In genomic region chr15:85889235-85889634, GRCm38 (mm10) we compare ENCODE assay signal across 23 mouse cellular contexts. TPM values are rescaled to one million over a fixed set of nuclear protein-coding genes. Genes with fewer than 3 reads are reported as not detected.
DNase-seq lines count a peak whose midpoint lies in the region; ATAC-seq and TF ChIP-seq lines count a peak whose summit lies in the region.
"Had no signal": no experiment of that assay in that cellular context is flagged by ENCODE, and none has a peak within 500 bp of the region (broad histone marks: within the 10 kb centered on the region; RNA-seq: fewer than 3 reads in every experiment).

No protein-coding gene starts in this region.

- H3K27ac ChIP-seq in MEL (ENCODE audit: control insufficient read depth, low read depth, low read length) = no peak overlapping the region
- no peak overlapping the region for H3K27ac ChIP-seq in hindbrain, postnatal 0 days
- H3K27ac ChIP-seq in forebrain, embryonic 15.5 days (replicated peaks) = no peak overlapping the region
- no peak overlapping the region for H3K27ac ChIP-seq in gastrocnemius, adult 2 months

- no peaks in the 10 kb centered on the region; a peak in 2 of 4 replicates for H3K36me3 ChIP-seq in MEL (ENCODE audit: control insufficient read depth in 1 of 2, insufficient read depth in 2 of 2, low read length in 2 of 2)
- peaks cover 24% of the 10 kb centered on the region for H3K36me3 ChIP-seq in hindbrain, postnatal 0 days (ENCODE audit: insufficient read depth, low read length)
- peaks cover 45% of the 10 kb centered on the region for H3K36me3 ChIP-seq in forebrain, embryonic 15.5 days

- H3K4me1 ChIP-seq in MEL (ENCODE audit: control insufficient read depth in 1 of 2, insufficient read depth in 2 of 2, low read length in 2 of 2) = no peaks in the 10 kb centered on the region
- no peaks in the 10 kb centered on the region for H3K4me1 ChIP-seq in hindbrain, postnatal 0 days (ENCODE audit: insufficient read depth, low read length)
- peaks cover 19% of the 10 kb centered on the region for H3K4me1 ChIP-seq in forebrain, embryonic 15.5 days

- H3K9me3 ChIP-seq in MEL (replicated peaks; ENCODE audit: insufficient read depth, low read length) = no peaks in the 10 kb centered on the region
- no peaks in the 10 kb centered on the region for H3K9me3 ChIP-seq in hindbrain, postnatal 0 days (ENCODE audit: low read length)
- H3K9me3 ChIP-seq in forebrain, embryonic 15.5 days = no peaks in the 10 kb centered on the region
- H3K9me3 ChIP-seq: G1E had no signal

- TF ChIP-seq EP300 in MEL (IDR thresholded peaks at IDR 0.05; ENCODE audit: low read depth in 1 of 2, low read length in 2 of 2) = no peak

- no peak overlapping the region for H3K9ac ChIP-seq in MEL (ENCODE audit: control insufficient read depth, low read depth, low read length, poor library complexity, severe bottlenecking)
- no peak overlapping the region for H3K9ac ChIP-seq in hindbrain, postnatal 0 days (replicated peaks; ENCODE audit: low read length)
- H3K9ac ChIP-seq in forebrain, embryonic 15.5 days (replicated peaks) = no peak overlapping the region

- TF ChIP-seq CTCF in MEL (IDR thresholded peaks at IDR 0.05 in 2 of 3, conservative IDR thresholded peaks at IDR 0.05 in 1 of 3; ENCODE audit: control insufficient read depth in 1 of 3, insufficient read depth in 1 of 3, low read depth in 2 of 3, low read length in 3 of 3, poor library complexity in 1 of 3, severe bottlenecking in 1 of 3) = no peak
- TF ChIP-seq CTCF in hindbrain, postnatal 0 days (IDR thresholded peaks at IDR 0.05; ENCODE audit: low read depth) = no peak
- TF ChIP-seq CTCF in gastrocnemius, adult 2 months (IDR thresholded peaks at IDR 0.05) = no peak

- no peaks in the 10 kb centered on the region for H3K79me2 ChIP-seq in MEL (ENCODE audit: control insufficient read depth, insufficient read depth, low read length, poor library complexity)

- H3K27me3 ChIP-seq in MEL (ENCODE audit: control insufficient read depth in 1 of 2, insufficient read depth in 2 of 2, low read length in 2 of 2) = no peaks in the 10 kb centered on the region
- H3K27me3 ChIP-seq in hindbrain, postnatal 0 days (ENCODE audit: insufficient read depth, low read length) = no peaks in the 10 kb centered on the region
- no peaks in the 10 kb centered on the region for H3K27me3 ChIP-seq in forebrain, embryonic 15.5 days
- H3K27me3 ChIP-seq: CH12.LX, Patski had no signal

- no peak overlapping the region for H3K4me2 ChIP-seq in hindbrain, postnatal 0 days (ENCODE audit: low read depth, low read length)
- H3K4me2 ChIP-seq in forebrain, embryonic 15.5 days (replicated peaks) = no peak overlapping the region

- ATAC-seq in common myeloid progenitor, adult 5-6 weeks (replicated peaks; ENCODE audit: low read depth, poor library complexity, severe bottlenecking) = peak; percentile 32; the same call in 1 of the 2 replicates
- ATAC-seq in megakaryocyte progenitor cell, adult 5-6 weeks (replicated peaks; ENCODE audit: poor library complexity) = peak; percentile 55
- ATAC-seq in megakaryocyte-erythroid progenitor cell, adult 5-6 weeks (replicated peaks; ENCODE audit: low FRiP score, low TSS enrichment, poor library complexity, severe bottlenecking) = 0 out of 2 replicates have a peak, but pooled peaks have one; percentile 51
- no peak for ATAC-seq in hindbrain, postnatal 0 days
- ATAC-seq in forebrain, embryonic 15.5 days (replicated peaks) = no peak
- ATAC-seq: activated CD4-positive, CD25-positive, alpha-beta regulatory T cell, adult 4 months; CD4-positive, CD25-positive, alpha-beta regulatory T cell, adult 4 months; Patski had no signal

- intact Hi-C loops in gastrocnemius, adult 2 months (cut with DNase I) = no loop called here

- TF ChIP-seq RAD21 in MEL (IDR thresholded peaks at IDR 0.05; ENCODE audit: low read depth, low read length) = no peak

- TF ChIP-seq POLR2A in MEL (IDR thresholded peaks at IDR 0.05; ENCODE audit: control insufficient read depth in 1 of 2, insufficient read depth in 1 of 2, low read depth in 1 of 2, low read length in 2 of 2, poor library complexity in 1 of 2) = no peak

- 92% methylated on average over 4 of the region's 4 CpGs for WGBS in hindbrain, postnatal 0 days
- WGBS in forebrain, embryonic 15.5 days = 98% methylated on average over 4 of the region's 4 CpGs

- peak; percentile 20 for DNase-seq in MEL (ENCODE audit: low read depth, low spot score)
- DNase-seq in thymus, postnatal 36 days = no peak
- no peak for DNase-seq in hindbrain, postnatal 0 days (ENCODE audit: low spot score)
- DNase-seq in gastrocnemius, adult 2 months = no peak
- DNase-seq: adrenal gland, adult 2 months; adrenal gland, adult 8-10 months; adrenal gland, postnatal 10 days; adrenal gland, postnatal 14 days; adrenal gland, postnatal 25 days; adrenal gland, postnatal 36 days; B cell, adult 2 months; cerebellum, adult 11 months; cerebellum, adult 11-12 months; cerebellum, adult 18-20 months had no signal

- no peak overlapping the region for H3K4me3 ChIP-seq in MEL (ENCODE audit: control insufficient read depth in 1 of 2, insufficient read depth in 1 of 2, low read depth in 2 of 2, low read length in 2 of 2)
- H3K4me3 ChIP-seq in hindbrain, postnatal 0 days (ENCODE audit: low read length) = no peak overlapping the region
- H3K4me3 ChIP-seq in forebrain, embryonic 15.5 days = no peak overlapping the region
- no peak overlapping the region for H3K4me3 ChIP-seq in gastrocnemius, adult 2 months

TF ChIP-seq in MEL, 35 proteins besides CTCF, POLR2A, EP300 and RAD21:
- TF ChIP-seq ETS1 (IDR thresholded peaks at IDR 0.05; ENCODE audit: low read depth, low read length) (no peak), MYB (IDR thresholded peaks at IDR 0.05; ENCODE audit: low read depth, low read length) (no peak), BHLHE40 (IDR thresholded peaks at IDR 0.05; ENCODE audit: borderline replicate concordance, low read depth, low read length) (no peak), HCFC1 (IDR thresholded peaks at IDR 0.05; ENCODE audit: low read depth, low read length) (no peak), MAFK (IDR thresholded peaks at IDR 0.05; ENCODE audit: borderline replicate concordance, low read depth, low read length) (no peak), SMC3 (IDR thresholded peaks at IDR 0.05; ENCODE audit: low read depth, low read length) (no peak), POLR2AphosphoS5 (IDR thresholded peaks at IDR 0.05; ENCODE audit: borderline replicate concordance, low read depth, low read length) (no peak), GATA1 (IDR thresholded peaks at IDR 0.05; ENCODE audit: low read depth, low read length) (no peak), MYC (IDR thresholded peaks at IDR 0.05; ENCODE audit: low read depth, low read length) (no peak), MAX (IDR thresholded peaks at IDR 0.05; ENCODE audit: low read length) (no peak), CHD1 (IDR thresholded peaks at IDR 0.05; ENCODE audit: low read depth, low read length) (no peak), E2F4 (IDR thresholded peaks at IDR 0.05; ENCODE audit: borderline replicate concordance, low read depth, low read length) (no peak)

RNA-seq across cellular contexts. Expression of gene Trmu, which starts 10.1 kb away (rescaled TPM):
- 19.1 and 21.9 TPM in 2 replicates for total RNA-seq in MEL (2012; rRNA removed)
- 10 to 100 TPM in 1 of 2 experiments, not detected in 1; 22.2 TPM for polyA plus RNA-seq in MEL (2012; ENCODE audit: insufficient read depth in 1 of 2, insufficient read length in 2 of 2, low read depth in 1 of 2, low replicate concordance in 2 of 2, missing spikeins in 1 of 2)
- total RNA-seq in common myeloid progenitor, adult 5-6 weeks (2017) = 30.2 and 30.9 TPM in 2 replicates
- total RNA-seq in megakaryocyte progenitor cell, adult 5-6 weeks (2015) = 7.4 and 7.6 TPM in 2 replicates
- 22.6 and 24.7 TPM in 2 replicates for total RNA-seq in megakaryocyte progenitor cell, adult 5-6 weeks (2017)
- 48.0 and 76.0 TPM in 2 replicates for total RNA-seq in megakaryocyte-erythroid progenitor cell, adult 5-6 weeks (2014; fragmentation: Nextera tagmentation)
- 39.2 and 49.8 TPM in 2 replicates for total RNA-seq in megakaryocyte-erythroid progenitor cell, adult 5-6 weeks (2017)
- 21.6 and 30.4 TPM in 2 replicates for total RNA-seq in hindbrain, postnatal 0 days (2014; rRNA removed)
- polyA plus RNA-seq in hindbrain, postnatal 0 days (2015; fragmentation: Nextera tagmentation; extraction: Ambion mirVana) = 35.1 and 39.5 TPM in 2 replicates
- polyA plus RNA-seq in forebrain, embryonic 15.5 days (2015; fragmentation: Nextera tagmentation; extraction: Ambion mirVana) = 51.6 and 54.0 TPM in 2 replicates
- 10 to 100 TPM in 1 of 2 experiments, 1 to 10 TPM in 1; 9.5 to 15.2 TPM for total RNA-seq in gastrocnemius, adult 2 months (2021)

RNA-seq across cellular contexts. Expression of gene Gtse1, which starts 29.7 kb away (rescaled TPM):
- 22.6 and 24.1 TPM in 2 replicates for total RNA-seq in MEL (2012; rRNA removed)
- 10 to 100 TPM in 1 of 2 experiments, not detected in 1; 38.3 TPM for polyA plus RNA-seq in MEL (2012; ENCODE audit: insufficient read depth in 1 of 2, insufficient read length in 2 of 2, low read depth in 1 of 2, low replicate concordance in 2 of 2, missing spikeins in 1 of 2)
- total RNA-seq in common myeloid progenitor, adult 5-6 weeks (2017) = 16.1 and 19.5 TPM in 2 replicates
- total RNA-seq in megakaryocyte progenitor cell, adult 5-6 weeks (2015) = 15.3 and 18.1 TPM in 2 replicates
- 16.9 and 18.6 TPM in 2 replicates for total RNA-seq in megakaryocyte progenitor cell, adult 5-6 weeks (2017)
- 20.8 and 23.9 TPM in 2 replicates for total RNA-seq in megakaryocyte-erythroid progenitor cell, adult 5-6 weeks (2014; fragmentation: Nextera tagmentation)
- 10.9 and 23.2 TPM in 2 replicates for total RNA-seq in megakaryocyte-erythroid progenitor cell, adult 5-6 weeks (2017)
- 10.4 and 10.5 TPM in 2 replicates for total RNA-seq in hindbrain, postnatal 0 days (2014; rRNA removed)
- 4.9 and 5.4 TPM in 2 replicates for polyA plus RNA-seq in hindbrain, postnatal 0 days (2015; fragmentation: Nextera tagmentation; extraction: Ambion mirVana)
- polyA plus RNA-seq in forebrain, embryonic 15.5 days (2015; fragmentation: Nextera tagmentation; extraction: Ambion mirVana) = 14.6 and 15.7 TPM in 2 replicates
- total RNA-seq in gastrocnemius, adult 2 months (2021) = under 1 TPM in 1 of 2 experiments, not detected in 1; 0.14 TPM

RNA-seq across cellular contexts. Expression of gene Ttc38, which starts 57.1 kb away (rescaled TPM):
- total RNA-seq in MEL (2012; rRNA removed) = 1.8 and 2.1 TPM in 2 replicates
- polyA plus RNA-seq in MEL (2012; ENCODE audit: insufficient read depth in 1 of 2, insufficient read length in 2 of 2, low read depth in 1 of 2, low replicate concordance in 2 of 2, missing spikeins in 1 of 2) = 1 to 10 TPM in 1 of 2 experiments, not detected in 1; 4.2 TPM
- total RNA-seq in common myeloid progenitor, adult 5-6 weeks (2017) = 1.9 and 4.5 TPM in 2 replicates
- 1.9 and 2.4 TPM in 2 replicates for total RNA-seq in megakaryocyte progenitor cell, adult 5-6 weeks (2015)
- 2.4 and 3.3 TPM in 2 replicates for total RNA-seq in megakaryocyte progenitor cell, adult 5-6 weeks (2017)
- total RNA-seq in megakaryocyte-erythroid progenitor cell, adult 5-6 weeks (2014; fragmentation: Nextera tagmentation) = 3.3 and 5.3 TPM in 2 replicates
- total RNA-seq in megakaryocyte-erythroid progenitor cell, adult 5-6 weeks (2017) = 2.2 and 2.5 TPM in 2 replicates
- 4.7 and 5.4 TPM in 2 replicates for total RNA-seq in hindbrain, postnatal 0 days (2014; rRNA removed)
- 2.0 and 3.1 TPM in 2 replicates for polyA plus RNA-seq in hindbrain, postnatal 0 days (2015; fragmentation: Nextera tagmentation; extraction: Ambion mirVana)
- polyA plus RNA-seq in forebrain, embryonic 15.5 days (2015; fragmentation: Nextera tagmentation; extraction: Ambion mirVana) = 2.9 and 3.6 TPM in 2 replicates
- total RNA-seq in gastrocnemius, adult 2 months (2021) = 1 to 10 TPM; 3.4 to 6.0 TPM

Comparison
In these comparisons a context has a peak if more than half of its experiments do, and no peak if none do; other contexts are left out.
1. ATAC-seq: peak in common myeloid progenitor, adult 5-6 weeks (single experiment), megakaryocyte progenitor cell, adult 5-6 weeks (single experiment) and megakaryocyte-erythroid progenitor cell, adult 5-6 weeks (single experiment); none in hindbrain, postnatal 0 days (single experiment) and forebrain, embryonic 15.5 days (single experiment).